Mouse (Mus musculus) right cerebral cortex, adult 18-20 months (tissue): ENCODE data around the gene Mast4.

Source experiments
- DNase-seq: peaks from one replicate; pipeline ENCODE4 v3.0.0; 2022; ENCODE audit warnings: mixed read lengths

Gene Mast4

DNA sequence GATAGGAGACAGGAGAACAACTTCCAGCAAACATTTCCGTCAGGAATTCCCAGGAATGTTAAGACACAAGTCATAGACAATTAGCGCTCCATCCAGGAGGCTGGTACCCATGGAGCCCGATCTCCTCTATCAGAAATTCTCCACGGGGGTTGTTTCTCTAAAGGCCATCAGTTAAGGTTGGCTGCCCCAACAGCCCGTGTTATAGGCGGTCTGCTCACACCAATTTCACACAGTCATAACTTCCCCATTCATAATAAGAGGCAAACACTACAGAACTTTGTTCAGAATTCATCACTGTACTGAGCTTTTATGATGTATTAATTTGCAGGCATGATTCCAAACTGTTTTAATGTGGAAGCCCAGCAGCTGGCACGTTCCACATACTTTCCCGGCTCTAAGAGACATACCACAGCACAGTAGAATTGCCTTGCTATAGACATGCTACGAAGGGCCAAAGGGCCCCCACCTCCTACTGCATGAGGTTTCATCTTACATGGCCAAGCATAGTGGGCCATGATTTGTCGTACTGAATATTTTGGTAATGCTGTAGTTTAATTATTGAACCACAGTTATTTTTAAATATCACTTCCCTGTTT lies 19.1 kb downstream of the Mast4 start:
- DNase-seq: no peak

- peak; percentile 40 for DNase-seq
These were observed 26.0 kb downstream of the Mast4 start for GRCm38 (mm10) chr13:103308296-103308695.

DNA sequence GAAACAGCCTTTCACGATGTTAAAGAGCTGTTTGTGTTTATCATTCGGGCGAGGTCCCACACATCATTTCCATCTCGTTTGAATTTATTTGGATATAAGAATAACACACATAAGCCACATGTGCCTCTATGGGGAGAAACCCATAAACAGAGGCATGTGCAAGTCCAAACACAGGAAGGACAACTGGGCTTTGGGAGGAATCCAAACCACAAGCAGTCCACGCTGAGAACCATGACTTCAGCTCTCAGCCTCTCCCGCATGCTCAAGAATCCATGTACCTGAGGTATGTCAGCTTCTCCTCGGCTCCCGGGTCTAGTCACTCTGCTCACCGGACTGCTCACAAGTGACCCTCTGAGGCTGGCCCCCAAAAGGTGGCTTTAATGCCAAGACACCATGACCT lies 30.5 kb downstream of the Mast4 start:
- DNase-seq: no peak

GRCm38 (mm10) chr13:103302508-103302907 lies 31.8 kb downstream of the Mast4 start:
- no peak for DNase-seq

GRCm38 (mm10) chr13:103302077-103302476 lies 32.2 kb downstream of the Mast4 start:
- DNase-seq: no peak

GRCm38 (mm10) chr13:103294424-103294823 lies 39.9 kb downstream of the Mast4 start:
- DNase-seq: peak; percentile 32

DNA sequence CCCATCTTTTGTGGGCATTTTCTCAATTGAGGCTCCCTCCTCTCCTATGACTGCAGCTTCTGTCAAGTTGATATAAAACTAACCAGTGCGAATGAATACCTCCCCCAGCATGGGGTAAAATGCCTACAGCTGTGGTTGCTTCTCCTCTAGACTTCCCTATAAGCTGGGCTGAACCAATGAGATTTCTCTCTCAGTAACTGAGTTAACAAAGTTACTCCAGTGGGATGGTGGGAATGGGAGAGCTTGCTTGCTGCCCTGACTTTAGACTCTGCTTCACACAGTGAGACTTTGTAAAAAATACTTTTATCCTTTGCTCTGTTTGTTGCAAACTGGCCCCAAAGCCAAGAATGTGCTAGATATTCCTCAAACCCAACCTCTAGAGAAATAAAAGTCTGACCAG lies 41.2 kb downstream of the Mast4 start:
- no peak for DNase-seq

DNA sequence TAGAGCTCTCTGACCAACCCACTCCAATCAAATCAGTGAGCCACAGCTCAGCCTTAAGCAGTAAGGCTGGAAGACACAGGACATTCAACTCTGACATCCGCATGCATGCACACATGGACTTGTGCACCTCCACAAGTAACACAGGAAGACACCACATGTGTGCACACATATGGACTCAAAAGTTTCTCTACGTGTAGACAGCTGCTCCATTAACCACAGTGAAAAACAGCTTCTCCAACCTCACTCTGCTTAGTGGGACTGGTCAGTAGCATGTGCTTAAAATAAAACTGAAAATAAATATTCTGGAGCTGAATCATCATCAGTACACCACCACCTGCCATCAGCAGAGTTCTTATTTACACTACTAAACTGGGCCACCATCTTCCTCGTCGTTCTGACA lies 43.2 kb downstream of the Mast4 start:
- DNase-seq: no peak

GRCm38 (mm10) chr13:103285821-103286220 lies 48.5 kb downstream of the Mast4 start:
- no peak for DNase-seq

DNA sequence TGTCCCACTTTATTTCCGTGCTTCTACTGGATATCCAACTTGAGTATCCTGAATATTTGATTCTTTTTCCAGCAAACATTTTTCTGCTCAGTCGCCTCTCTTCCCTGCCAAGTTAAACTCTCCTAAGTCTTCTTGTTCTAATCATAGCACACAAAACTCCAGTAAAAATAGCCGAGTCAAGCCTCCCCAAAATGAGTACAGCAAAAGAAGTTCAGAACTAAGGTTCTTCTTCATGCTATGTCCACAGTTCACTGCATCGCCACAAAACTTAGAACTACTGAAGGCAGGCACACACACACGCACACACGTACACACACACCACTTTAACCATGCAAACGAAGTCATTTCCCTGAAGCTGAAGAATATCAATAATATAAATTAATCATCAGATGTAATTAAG lies 49.3 kb downstream of the Mast4 start:
- DNase-seq: peak; percentile 25

DNA sequence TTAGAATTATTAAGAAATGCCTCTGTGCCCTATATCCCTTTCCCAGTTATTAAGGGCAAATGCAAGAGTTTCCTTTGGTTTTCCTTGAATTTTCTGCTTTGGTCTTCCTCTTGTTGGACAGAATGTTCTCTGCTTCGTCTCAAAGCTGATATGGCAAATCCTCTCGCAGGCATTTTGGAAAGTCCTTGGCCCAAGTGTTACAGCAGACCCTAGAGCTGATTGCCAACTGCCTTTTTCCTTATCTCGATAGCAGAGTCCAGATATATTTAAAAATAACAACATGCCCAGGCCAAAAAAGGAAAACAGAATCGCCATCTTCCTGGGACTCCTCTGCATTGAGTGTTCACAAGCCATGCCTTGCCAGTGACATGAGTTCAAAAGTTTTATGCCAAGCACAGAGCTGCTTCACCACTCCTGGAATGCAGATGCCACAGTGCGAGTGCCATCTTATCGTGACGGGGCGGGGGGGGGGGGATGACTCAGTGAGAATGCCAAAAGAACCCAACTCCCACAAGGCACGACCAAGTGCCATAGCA lies 63.4 kb downstream of the Mast4 start:
- DNase-seq: no peak

GRCm38 (mm10) chr13:103262707-103263106 lies 71.6 kb downstream of the Mast4 start:
- no peak for DNase-seq

DNA sequence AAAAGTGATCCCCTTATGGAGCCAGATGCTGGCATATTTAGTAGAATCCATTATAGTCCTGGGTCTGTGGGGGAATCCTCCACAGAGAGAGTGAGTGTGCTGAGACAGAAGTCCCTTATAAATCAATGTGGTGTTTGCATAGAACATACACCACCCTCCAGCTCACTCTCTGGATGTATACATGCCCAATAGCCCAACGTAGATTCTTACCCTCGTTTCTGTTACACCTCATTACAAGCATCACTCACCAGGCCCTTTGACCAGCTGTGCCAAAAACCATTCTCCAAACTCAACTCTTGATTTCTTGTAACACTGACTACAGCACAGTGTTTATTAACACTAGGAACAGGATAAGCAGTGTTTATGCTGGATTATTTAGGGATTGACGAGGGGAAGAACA lies 72.2 kb downstream of the Mast4 start:
- DNase-seq: no peak

GRCm38 (mm10) chr13:103260414-103260813 lies 73.9 kb downstream of the Mast4 start:
- no peak for DNase-seq

DNA sequence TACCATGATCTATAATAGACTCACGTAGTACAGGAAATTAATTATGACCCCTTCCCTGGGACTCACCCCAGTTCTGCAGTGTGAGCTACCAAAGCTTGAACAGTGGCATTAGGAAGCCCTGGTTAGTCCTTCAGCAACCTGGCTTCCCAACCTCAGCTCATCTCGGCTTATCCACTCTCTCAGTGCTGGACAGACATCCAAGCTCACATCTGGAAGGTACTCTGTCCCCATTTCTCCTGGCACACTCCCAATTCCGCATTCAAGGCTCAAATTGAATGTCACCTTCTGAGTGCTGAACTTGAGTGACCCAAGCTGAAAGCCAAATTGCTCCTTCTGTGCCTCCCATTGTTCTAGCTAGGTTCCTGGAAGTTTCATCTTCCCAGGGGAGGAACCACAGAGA lies 76.2 kb downstream of the Mast4 start:
- DNase-seq: no peak

- DNase-seq: no peak
These were observed 79.4 kb downstream of the Mast4 start for GRCm38 (mm10) chr13:103254861-103255260.

- no peak for DNase-seq
These were observed 81.2 kb downstream of the Mast4 start for GRCm38 (mm10) chr13:103253077-103253476.

- no peak for DNase-seq
These were observed 85.9 kb downstream of the Mast4 start for GRCm38 (mm10) chr13:103248102-103249054.

DNA sequence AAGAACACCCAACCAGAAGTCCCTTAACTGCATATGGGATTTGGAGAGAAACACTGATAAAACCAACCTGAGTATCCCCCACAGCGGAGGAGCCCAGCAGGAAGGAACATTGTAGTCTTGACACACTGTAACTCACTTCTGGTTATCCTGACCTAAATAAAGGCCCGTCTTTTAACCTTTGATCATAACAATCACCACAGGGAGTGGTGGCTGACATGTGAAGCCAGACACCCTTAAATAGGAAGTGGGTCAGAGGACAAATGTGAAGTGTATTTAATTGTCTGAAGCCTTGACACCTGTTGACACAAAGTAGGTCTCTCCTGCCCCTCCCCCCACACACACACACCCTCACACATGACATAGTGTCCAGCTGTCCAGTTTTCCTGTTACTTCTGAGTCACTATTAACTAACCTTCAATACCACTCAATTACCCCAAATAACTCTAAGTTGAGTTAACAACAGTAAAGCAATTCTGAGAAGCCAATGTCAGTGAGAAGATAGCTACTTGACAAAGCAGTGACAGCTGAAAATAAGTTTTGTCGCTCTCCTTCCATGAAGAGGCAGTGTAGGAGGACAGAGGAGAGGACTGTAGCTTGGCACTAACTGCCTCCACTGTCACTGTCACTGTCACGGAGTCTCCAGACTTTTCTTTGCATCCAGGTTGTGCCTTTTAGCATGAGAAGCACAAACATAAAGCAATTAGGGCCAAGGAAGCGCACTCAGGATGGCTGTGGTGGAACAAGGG lies 87.2 kb downstream of the Mast4 start:
- DNase-seq: no peak

DNA sequence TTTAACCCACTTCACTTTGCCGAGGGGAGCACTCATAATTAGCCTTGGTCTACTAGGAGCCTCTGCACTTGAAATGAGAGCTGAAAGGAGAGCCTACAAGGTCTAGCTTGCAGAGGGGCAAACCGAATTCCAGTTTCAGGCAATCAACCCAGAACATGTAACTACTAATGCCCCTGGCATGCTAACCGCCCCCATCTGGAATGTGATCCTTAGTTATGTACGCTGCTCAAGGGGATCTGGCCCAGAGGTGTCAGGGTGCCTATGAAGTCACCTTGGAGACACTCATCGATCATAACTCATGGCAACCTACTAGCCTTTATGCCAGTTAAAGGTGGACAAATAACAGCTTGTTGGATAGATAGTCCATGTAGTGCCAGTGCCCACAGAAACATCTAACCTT lies 88.9 kb downstream of the Mast4 start:
- no peak for DNase-seq

GRCm38 (mm10) chr13:103244053-103244452 lies 90.2 kb downstream of the Mast4 start:
- no peak for DNase-seq

GRCm38 (mm10) chr13:103241092-103241491 lies 93.2 kb downstream of the Mast4 start:
- no peak for DNase-seq

DNA sequence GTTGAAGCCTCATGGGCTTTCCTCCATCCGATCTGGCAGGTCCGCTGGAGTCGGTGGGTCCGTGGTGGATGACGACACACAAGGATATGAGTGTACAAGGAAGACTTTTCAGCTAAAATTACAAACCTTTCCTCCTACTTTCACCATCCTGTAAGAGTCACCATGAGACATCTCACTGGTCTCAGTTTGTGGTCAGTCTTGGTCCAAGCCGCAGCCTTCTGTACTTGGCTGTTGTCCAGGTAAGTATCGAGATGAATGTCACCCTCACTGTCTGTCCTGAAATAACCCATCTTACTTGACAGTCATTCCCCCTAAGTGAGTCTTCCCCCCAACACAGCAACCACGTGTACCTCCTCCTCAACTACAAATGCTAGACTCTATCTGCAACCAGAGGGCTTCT lies 94.6 kb downstream of the Mast4 start:
- no peak for DNase-seq
